Mouse (Mus musculus) testis, postnatal 14 days (tissue): Measurements from ENCODE around the gene Mchr1.

Experiments
- DNase-seq: peaks from one replicate; pipeline ENCODE4 v3.0.0; 2021; ENCODE audit warnings: low spot score

The Mchr1 gene

GRCm38 (mm10) chr15:81227275-81227674, 8.0 kb upstream of the Mchr1 start:
- DNase-seq: no peak

GRCm38 (mm10) chr15:81228258-81228657, 7.0 kb upstream of the Mchr1 start:
- no peak for DNase-seq

GRCm38 (mm10) chr15:81229791-81230190, 5.5 kb upstream of the Mchr1 start:
- no peak for DNase-seq

DNA sequence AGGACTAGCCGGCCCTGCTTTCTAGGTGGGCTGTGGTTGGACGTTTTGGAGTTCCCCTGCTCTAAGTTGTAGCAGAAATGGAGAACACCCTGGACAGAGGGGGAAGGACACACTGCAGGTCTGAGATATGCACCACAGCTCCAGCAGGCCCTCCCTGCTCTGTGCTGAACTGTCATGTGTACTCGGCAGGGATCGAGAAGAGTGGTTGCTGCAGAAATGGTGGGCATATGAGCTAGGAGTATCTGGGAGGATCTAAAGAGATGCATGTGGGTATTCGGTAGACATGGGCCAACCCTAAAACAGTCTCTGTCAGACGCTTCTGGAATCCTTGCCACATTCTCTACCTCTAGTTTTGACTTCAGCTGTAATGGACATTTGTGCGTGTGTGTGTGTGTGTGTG, 4.0 kb upstream of the Mchr1 start:
- DNase-seq: no peak

DNA sequence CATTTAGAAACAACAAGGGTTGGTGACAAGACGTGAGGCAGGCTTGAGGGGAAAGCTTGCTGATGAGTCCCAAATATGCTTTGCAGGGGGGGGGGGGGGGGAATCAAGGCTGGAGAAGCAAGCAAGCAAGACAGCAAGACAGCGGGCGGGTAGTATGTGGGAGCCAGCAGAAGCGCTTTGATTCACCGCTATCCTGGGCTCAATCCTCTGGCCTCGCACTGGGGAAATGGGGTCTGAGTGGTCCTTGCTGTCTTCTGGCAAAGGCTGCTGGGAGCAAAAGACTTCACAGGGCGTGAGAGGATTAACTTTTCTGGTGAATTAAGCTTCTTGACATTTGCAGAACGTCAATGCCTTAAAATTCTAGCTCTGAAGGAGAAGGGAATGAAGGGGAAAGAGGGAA, 763 bp downstream of the Mchr1 start:
- no peak for DNase-seq

DNA sequence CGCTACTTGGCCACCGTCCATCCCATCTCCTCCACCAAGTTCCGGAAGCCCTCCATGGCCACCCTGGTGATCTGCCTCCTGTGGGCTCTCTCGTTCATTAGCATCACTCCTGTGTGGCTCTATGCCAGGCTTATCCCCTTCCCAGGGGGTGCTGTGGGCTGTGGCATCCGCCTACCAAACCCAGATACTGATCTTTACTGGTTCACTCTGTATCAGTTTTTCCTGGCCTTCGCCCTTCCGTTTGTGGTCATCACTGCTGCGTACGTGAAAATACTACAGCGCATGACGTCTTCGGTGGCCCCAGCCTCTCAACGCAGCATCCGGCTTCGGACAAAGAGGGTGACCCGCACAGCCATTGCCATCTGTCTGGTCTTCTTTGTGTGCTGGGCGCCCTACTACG, 2.2 kb downstream of the Mchr1 start:
- no peak for DNase-seq

- no peak for DNase-seq
These were observed 4.0 kb downstream of the Mchr1 start for GRCm38 (mm10) chr15:81239261-81239660.

- DNase-seq: no peak
These were observed 4.6 kb downstream of the Mchr1 start for GRCm38 (mm10) chr15:81239794-81240343.

GRCm38 (mm10) chr15:81246890-81247289, 11.6 kb downstream of the Mchr1 start:
- DNase-seq: no peak

GRCm38 (mm10) chr15:81247583-81248340, 12.5 kb downstream of the Mchr1 start:
- peak; percentile 62 for DNase-seq

DNA sequence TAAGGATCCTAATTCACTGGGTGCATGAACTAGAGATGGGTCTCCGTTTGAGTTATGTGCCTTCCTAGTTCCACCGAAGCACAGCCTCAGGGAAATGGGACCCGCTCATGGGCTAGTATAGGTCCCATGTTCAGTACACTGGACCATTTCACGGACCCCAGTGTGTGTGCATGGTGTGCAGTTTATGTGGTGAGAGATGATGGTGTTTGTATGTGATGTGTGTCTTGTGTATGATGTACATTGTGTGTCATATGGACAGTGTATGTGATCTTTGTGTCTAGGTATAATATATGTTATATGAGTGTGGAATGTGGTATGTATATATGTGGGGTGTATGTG, 13.0 kb downstream of the Mchr1 start:
- DNase-seq: no peak

DNA sequence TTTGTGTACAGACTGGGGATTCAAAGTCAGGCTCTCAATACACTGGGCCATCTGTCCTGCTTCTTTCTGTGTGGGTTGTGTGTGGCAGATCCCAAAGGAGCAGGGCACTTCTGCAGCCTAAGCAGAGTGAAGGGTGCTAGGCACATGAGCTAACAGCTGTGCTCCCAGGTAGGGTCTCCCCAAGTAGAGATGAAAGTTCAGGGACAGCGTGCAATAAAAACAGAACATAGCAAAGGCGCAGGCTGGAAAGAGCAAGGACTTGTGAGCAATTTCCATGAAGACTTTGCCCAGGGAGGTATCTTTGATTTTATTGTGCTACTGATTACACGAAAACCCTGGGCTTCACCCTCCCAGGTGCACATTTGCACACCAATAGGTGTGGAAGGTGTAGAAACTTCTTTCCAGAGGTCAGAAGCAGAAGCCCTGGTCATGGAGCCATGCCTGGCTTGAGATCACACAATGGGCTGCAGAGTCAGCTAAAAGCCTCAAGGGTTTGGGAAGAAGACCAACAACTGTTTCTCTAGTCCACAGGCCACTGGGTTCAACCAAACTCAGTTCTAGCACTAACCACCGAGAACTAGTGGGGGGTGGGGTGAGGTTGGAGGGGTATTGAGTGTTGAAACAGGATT, 13.8 kb downstream of the Mchr1 start:
- DNase-seq: no peak

- no peak for DNase-seq
These were observed 17.4 kb downstream of the Mchr1 start for GRCm38 (mm10) chr15:81252626-81253174.

- DNase-seq: no peak
These were observed 18.3 kb downstream of the Mchr1 start for GRCm38 (mm10) chr15:81253585-81253984.

- DNase-seq: no peak
These were observed 18.9 kb downstream of the Mchr1 start for GRCm38 (mm10) chr15:81254113-81254640.

DNA sequence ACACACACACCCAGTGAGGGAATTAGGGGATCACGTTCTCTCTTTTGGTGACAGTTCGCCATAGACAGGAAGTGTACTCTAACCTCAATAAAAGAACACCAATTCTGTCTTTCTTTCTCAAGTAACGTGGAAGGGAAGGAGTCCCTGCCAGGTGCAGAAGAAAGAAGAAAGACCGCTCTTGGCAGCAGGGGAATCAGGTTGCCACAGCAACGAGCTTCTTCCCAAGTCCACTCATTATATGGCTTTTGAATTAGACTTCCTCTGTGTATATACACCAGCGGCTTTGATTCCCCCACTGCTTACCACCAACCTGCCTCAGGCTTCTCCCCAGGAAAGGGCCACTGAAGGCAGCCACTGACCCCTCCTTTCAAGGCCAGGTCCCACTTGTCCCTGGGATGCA, 19.8 kb downstream of the Mchr1 start:
- DNase-seq: no peak

GRCm38 (mm10) chr15:81258296-81258695, 23.0 kb downstream of the Mchr1 start:
- DNase-seq: no peak

GRCm38 (mm10) chr15:81259304-81259703, 24.0 kb downstream of the Mchr1 start:
- no peak for DNase-seq

DNA sequence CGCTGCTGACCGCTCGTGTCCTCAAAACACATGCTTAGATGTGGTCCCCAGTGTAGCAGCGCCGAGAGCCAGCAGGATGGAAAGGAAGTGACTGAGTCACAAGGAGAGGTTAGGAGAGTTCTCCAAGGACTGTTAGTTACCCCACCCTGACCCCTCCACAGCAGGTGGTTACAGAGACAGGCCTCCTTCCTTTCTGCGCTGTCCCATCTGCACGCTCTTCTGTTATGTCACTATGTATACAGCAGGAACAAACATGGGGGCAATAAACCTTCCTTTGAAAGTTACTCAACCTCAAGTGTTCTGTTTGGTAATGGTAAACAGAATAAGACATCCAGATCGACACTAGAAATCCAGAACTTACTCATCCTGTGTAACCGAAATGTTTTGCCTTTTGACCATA, 24.9 kb downstream of the Mchr1 start:
- no peak for DNase-seq

- no peak for DNase-seq
These were observed 29.2 kb downstream of the Mchr1 start for GRCm38 (mm10) chr15:81264392-81265095.

DNA sequence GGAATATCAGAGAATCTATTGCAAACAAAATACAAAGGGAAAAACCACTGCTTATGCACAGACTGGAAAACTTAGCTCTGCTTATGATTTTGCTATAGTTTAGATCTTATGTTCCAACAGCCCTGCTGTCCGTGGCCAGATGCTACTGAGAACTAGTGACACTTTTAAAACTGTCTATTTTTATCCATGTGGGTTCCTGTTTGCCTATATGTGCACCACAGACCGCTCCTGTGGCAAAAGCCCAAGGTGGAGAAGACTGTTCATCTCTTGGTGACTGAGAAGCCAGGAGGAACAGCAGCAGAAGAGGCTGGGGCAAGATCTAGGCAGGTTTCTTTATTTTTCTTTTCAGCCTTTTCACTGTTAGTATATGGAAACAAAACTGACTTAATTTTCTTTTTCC, 32.1 kb downstream of the Mchr1 start:
- no peak for DNase-seq

- DNase-seq: no peak
These were observed 37.2 kb downstream of the Mchr1 start for GRCm38 (mm10) chr15:81272305-81273053.
